Mouse (Mus musculus) forebrain, postnatal 0 days (tissue): ENCODE data around the gene Mrpl51. TPM values are rescaled to one million over a fixed set of nuclear protein-coding genes. Genes with fewer than 3 reads are reported as not detected.

ENCODE experiments used
- ATAC-seq: fragments of 200-750 bp; cut with Nextera tagmentation; 2 replicates; pipeline ENCODE4 v1.8.0; 2017; ENCODE audit warnings: mild to moderate bottlenecking, moderate library complexity
- DNase-seq: peaks from one replicate; pipeline ENCODE4 v3.0.0-alpha.2; 2015
- H3K27ac ChIP-seq: fragments of 300-500 bp; sonication (generic); 2 replicates; pipeline ENCODE4 v1.5.1; 2014; ENCODE audit warnings: low read depth, mild to moderate bottlenecking, antibody characterized with exemption, low read length, moderate library complexity, mixed read lengths
- H3K27me3 ChIP-seq: fragments of 300-500 bp; sonication (generic); 2 replicates; pipeline ENCODE4 v1.6.1; 2014; ENCODE audit warnings: mild to moderate bottlenecking, low read length, mixed read lengths; ENCODE audit not compliant: insufficient read depth
- H3K36me3 ChIP-seq: fragments of 300-500 bp; sonication (generic); 2 replicates; pipeline ENCODE4 v1.6.1; 2014; ENCODE audit warnings: mild to moderate bottlenecking, moderate library complexity; ENCODE audit not compliant: insufficient read depth
- H3K4me1 ChIP-seq: fragments of 300-500 bp; sonication (generic); 2 replicates; pipeline ENCODE4 v1.6.1; 2014; ENCODE audit warnings: antibody characterized with exemption; ENCODE audit not compliant: insufficient read depth
- H3K4me2 ChIP-seq: fragments of 300-500 bp; sonication (generic); 2 replicates; pipeline ENCODE4 v1.6.1; 2014; ENCODE audit warnings: low read depth, mild to moderate bottlenecking, moderate library complexity
- H3K4me3 ChIP-seq: fragments of 300-500 bp; sonication (generic); 2 replicates; pipeline ENCODE4 v1.5.1; 2014; ENCODE audit warnings: low read depth, low read length, mixed read lengths
- H3K9ac ChIP-seq: fragments of 300-500 bp; sonication (generic); 2 replicates; pipeline ENCODE4 v1.6.1; 2014; ENCODE audit warnings: mild to moderate bottlenecking
- H3K9me3 ChIP-seq: fragments of 300-500 bp; sonication (generic); 2 replicates; pipeline ENCODE4 v1.6.1; 2016; ENCODE audit warnings: low read length
- CTCF ChIP-seq: sonication (generic); IDR thresholded peaks from 2 replicates; pipeline ENCODE4 v1.5.1; 2016; ENCODE audit warnings: antibody characterized with exemption, control low read depth, low read depth
- WGBS: fragments of 180-500 bp; shearing (Covaris S2); extraction: QIAGEN DNeasy Blood & Tissue Kit; methylation state at CpG from one replicate; pipeline ENCODE4 v1.1.7; 2014; 5-methylcytosine and 5-hydroxymethylcytosine counted together
- polyA plus RNA-seq: library from polyadenylated mRNA; unstranded; fragments of >200 nt; fragmentation: Nextera tagmentation; extraction: Ambion mirVana; gene quantifications from 2 replicates; pipeline ENCODE4 v1.2.1, GENCODE M21; 2015
- total RNA-seq: library from RNA; depleted of rRNA; stranded (reverse); fragments of >200 nt; gene quantifications from 2 replicates; pipeline ENCODE4 v1.2.3, GENCODE M21; 2014

Mrpl51 gene
- total and polyA plus RNA-seq, 2 experiments from 2014 or later: 51.3 to 146 TPM

DNA sequence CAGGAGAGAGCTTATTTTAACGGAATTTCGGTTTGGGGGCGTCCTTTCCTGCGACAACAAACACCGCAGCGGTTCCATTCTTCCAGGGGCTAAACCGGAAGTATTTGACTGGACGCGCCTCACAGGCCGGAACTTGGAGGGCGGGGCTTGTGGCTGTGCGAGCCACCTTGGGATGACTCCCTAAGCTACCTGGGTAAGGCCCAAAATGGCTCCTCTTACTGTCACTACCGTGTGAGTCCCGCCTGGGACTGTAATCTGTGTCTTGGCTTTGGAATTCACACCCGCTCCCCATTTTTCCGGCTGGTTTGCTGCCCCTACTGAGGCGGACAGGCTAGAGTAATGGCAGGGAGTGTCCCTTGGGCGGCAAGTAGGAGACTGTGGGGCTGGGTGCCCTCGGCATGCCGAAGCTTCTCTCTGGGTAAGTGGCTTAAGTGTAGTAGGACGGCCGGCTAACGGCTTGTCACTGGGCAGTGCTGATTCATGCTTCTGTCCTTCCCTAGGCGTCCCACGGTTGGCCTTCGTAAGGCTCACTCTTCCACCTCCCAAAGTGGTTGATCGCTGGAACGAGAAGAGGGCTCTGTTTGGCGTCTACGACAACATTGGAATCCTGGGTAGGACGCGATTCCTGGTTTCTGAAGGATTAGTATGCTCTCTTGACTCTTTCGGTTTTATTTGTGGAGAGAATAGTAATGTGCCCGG is 564 bp downstream of the Mrpl51 start:
- DNase-seq: peak; percentile 94
- peak overlapping the region; percentile 96 for H3K27ac ChIP-seq
- H3K27me3 ChIP-seq: no peaks in the 10 kb centered on the region
- peak overlapping the region; percentile 71 for H3K4me2 ChIP-seq
- H3K9ac ChIP-seq: peak overlapping the region; percentile 62
- no peak for TF ChIP-seq CTCF
- peak overlapping the region; percentile 56 for H3K4me3 ChIP-seq
- WGBS: 1% methylated on average over 34 of the region's 34 CpGs
- H3K36me3 ChIP-seq: peaks cover 20% of the 10 kb centered on the region; the same call in 1 of the 2 replicates
- H3K9me3 ChIP-seq: no peaks in the 10 kb centered on the region
- ATAC-seq: peak; percentile 91
- H3K4me1 ChIP-seq: peaks cover 8% of the 10 kb centered on the region; the same call in 1 of the 2 replicates

DNA sequence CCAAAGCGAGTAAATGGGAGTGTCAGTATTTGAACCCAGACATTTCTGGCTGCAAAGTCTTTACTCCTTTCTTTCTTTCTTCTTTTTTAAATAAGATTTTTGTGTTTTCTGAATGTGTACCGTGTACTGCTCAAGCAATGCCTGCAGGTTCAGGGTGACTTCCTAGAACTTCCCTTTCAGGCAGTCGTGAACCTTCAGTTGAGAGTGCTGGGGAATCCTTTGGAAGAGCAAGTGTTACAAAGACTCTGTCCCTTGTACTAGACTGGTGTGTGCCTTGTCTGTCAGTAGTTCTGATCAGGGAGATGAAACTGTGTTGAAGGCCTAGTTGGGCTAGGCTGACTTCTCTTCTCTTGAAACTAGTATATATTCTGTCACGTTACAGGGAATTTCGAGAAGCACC is 1.2 kb downstream of the Mrpl51 start:
- Histone ChIP-seq H3K36me3 (0 out of 2 replicates have a peak, but pooled peaks cover 13% of the 10 kb centered on the region), H3K9me3 (no peaks in the 10 kb centered on the region), H3K4me3 (peak overlapping the region; percentile 56), H3K9ac (peak overlapping the region; percentile 62), H3K4me1 (peaks cover 8% of the 10 kb centered on the region; the same call in 1 of the 2 replicates), H3K4me2 (peak overlapping the region; percentile 71), H3K27ac (peak overlapping the region; percentile 96), H3K27me3 (no peaks in the 10 kb centered on the region)
- no peak for ATAC-seq
- DNase-seq: no peak
- TF ChIP-seq CTCF: no peak
- WGBS: 47% methylated on average over 5 of the region's 5 CpGs

DNA sequence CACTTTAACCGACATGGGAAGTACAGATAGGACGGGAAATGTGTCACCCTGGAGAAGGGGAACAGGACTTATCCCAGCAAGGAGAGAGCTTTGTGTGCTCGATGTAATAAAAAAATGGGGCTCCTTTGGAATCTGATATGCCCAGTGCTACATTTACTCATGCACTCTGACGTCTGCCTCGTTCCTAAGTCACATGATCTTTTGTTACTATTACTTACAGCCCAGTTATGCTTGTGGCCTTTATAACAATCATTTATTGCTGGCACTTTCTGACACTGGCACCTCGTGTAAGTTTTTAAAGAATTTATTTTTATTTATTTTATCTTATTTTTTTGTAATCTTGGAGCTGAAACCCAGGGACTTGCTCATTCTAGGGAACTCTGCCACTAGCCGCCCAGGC is 1.8 kb downstream of the Mrpl51 start:
- DNase-seq (no peak), ATAC-seq (no peak)
- Histone ChIP-seq H3K36me3 (0 out of 2 replicates have a peak, but pooled peaks cover 12% of the 10 kb centered on the region), H3K27me3 (no peaks in the 10 kb centered on the region), H3K4me1 (peaks cover 8% of the 10 kb centered on the region; the same call in 1 of the 2 replicates), H3K9me3 (no peaks in the 10 kb centered on the region), H3K9ac (no peak overlapping the region), H3K4me3 (no peak overlapping the region), H3K27ac (no peak overlapping the region), H3K4me2 (no peak overlapping the region)
- WGBS: 81% methylated on average over 7 of the region's 7 CpGs
- TF ChIP-seq CTCF: no peak

DNA sequence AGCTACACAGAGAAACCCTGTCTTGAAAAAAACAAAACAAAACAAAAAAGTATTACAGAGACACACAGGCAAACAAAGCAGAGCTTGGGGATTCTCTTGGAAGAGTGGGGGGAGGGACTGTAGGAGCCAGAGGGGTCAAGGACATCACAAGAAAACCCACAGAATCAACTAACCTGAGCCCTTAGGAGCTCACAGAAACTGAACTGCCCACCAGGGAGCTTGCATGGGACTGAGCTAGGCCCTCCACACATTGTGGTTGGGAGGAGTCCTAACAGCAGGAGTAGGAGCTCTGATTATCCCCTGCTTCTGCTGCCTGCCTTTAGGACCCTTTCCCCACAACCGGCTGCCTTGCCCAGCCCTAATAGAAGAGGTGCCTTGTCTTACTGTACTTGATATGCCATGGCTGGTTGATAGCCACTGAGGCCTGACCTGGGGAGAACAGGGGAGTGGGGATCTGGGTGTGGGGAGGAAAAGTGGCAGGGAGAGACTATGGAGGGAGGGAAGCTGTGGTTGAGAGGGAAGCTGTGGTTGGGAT is 4.0 kb downstream of the Mrpl51 start:
- Histone ChIP-seq H3K9me3 (no peaks in the 10 kb centered on the region), H3K27ac (no peak overlapping the region), H3K9ac (no peak overlapping the region), H3K36me3 (0 out of 2 replicates have a peak, but pooled peaks cover 8% of the 10 kb centered on the region), H3K4me2 (no peak overlapping the region), H3K27me3 (no peaks in the 10 kb centered on the region), H3K4me1 (peaks cover 8% of the 10 kb centered on the region; the same call in 1 of the 2 replicates), H3K4me3 (no peak overlapping the region)
- no peak for TF ChIP-seq CTCF
- ATAC-seq (no peak), DNase-seq (no peak)
- 46% methylated on average over 1 of the region's 1 CpGs for WGBS

DNA sequence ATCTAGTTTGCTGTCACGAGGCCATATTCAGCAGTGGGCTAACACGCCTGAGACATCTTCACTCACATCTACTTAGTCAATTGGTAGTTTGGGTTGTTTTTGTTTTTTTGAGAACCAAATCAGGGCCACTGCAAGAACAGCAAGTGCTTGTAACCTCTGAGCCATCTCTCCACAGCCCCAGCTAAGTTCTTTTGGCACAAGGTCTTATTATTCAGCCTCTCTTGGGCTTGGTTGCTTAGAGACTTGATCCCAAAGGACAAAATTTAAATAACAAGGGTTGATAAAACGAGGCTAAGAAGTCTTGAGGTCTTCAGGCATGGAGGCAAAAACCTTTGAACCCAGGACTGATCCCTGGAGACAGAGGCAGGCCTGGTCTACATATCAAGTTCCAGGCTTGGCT is 4.7 kb downstream of the Mrpl51 start:
- ATAC-seq: no peak
- peaks cover 6% of the 10 kb centered on the region; the same call in 1 of the 2 replicates for H3K4me1 ChIP-seq
- H3K36me3 ChIP-seq: 0 out of 2 replicates have a peak, but pooled peaks cover 8% of the 10 kb centered on the region
- no peak overlapping the region for H3K27ac ChIP-seq
- H3K9me3 ChIP-seq: no peaks in the 10 kb centered on the region
- no peak for DNase-seq
- H3K4me3 ChIP-seq: no peak overlapping the region
- TF ChIP-seq CTCF: no peak
- no peak overlapping the region for H3K4me2 ChIP-seq
- no peaks in the 10 kb centered on the region for H3K27me3 ChIP-seq
- 46% methylated on average over 3 of the region's 3 CpGs for WGBS
- H3K9ac ChIP-seq: no peak overlapping the region

DNA sequence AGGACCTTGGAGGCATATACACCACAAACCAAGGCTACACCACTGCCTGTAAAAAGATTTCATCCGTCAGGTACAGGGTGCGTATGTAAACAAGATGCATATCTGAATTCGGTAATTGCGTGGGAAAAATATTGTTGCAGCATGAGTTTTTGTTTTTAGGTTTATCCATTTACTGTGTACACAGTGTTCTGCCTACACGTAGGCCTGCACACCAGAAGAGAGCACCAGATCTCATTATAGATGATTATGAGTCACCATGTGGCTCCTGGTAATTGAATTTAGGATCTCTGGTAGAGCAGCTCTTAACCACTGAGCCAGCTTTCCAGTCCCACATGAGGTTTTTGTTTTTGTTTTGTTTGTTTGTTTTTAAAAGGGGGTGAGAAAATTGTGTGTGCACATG is 5.6 kb downstream of the Mrpl51 start:
- no peak overlapping the region for H3K4me3 ChIP-seq
- H3K4me2 ChIP-seq: no peak overlapping the region
- 83% methylated on average over 5 of the region's 5 CpGs for WGBS
- H3K9ac ChIP-seq: no peak overlapping the region
- TF ChIP-seq CTCF: no peak
- no peaks in the 10 kb centered on the region for H3K9me3 ChIP-seq
- no peak overlapping the region for H3K27ac ChIP-seq
- 0 out of 2 replicates have a peak, but pooled peaks cover 8% of the 10 kb centered on the region for H3K36me3 ChIP-seq
- DNase-seq: no peak
- ATAC-seq: no peak
- peaks cover 6% of the 10 kb centered on the region; the same call in 1 of the 2 replicates for H3K4me1 ChIP-seq
- no peaks in the 10 kb centered on the region for H3K27me3 ChIP-seq

DNA sequence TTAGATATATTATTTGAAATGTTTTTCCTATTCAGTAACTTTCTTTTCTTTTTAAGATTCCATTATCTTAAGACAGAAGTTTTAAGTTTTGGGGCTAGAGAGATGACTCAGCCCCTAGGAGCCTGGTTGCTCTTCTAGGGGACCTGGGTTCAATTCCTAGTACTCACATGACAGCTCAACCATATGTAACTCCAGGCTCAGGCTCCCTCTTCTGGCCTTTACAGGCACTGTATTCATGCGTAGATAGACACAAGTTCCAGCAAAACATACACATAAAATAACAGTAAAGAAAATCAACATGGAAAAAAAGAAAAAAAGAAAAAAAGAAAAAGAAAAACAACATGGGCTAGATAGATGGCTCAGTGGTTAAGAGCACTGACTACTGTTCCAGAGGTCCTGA is 18.8 kb downstream of the Mrpl51 start:
- Histone ChIP-seq H3K27me3 (peaks cover 5% of the 10 kb centered on the region; the same call in 1 of the 2 replicates), H3K9ac (no peak overlapping the region), H3K4me3 (no peak overlapping the region), H3K4me1 (no peaks in the 10 kb centered on the region), H3K36me3 (no peaks in the 10 kb centered on the region), H3K9me3 (no peaks in the 10 kb centered on the region), H3K4me2 (no peak overlapping the region), H3K27ac (no peak overlapping the region)
- ATAC-seq: no peak
- no peak for TF ChIP-seq CTCF
- DNase-seq: no peak
- WGBS: 79% methylated on average over 1 of the region's 1 CpGs
